Mouse (Mus musculus): ENCODE results near the gene Gm4869. TPM values are rescaled to one million over a fixed set of nuclear protein-coding genes. Genes with fewer than 3 reads are reported as not detected.
"Not testable (repeated sequence)": the region's sequence is repeated elsewhere in the genome, so short reads cannot be mapped to it uniquely, and the experiment has no call there.

Gene Gm4869
- polyA plus RNA-seq, 1 experiment from 2014 or later = not detected

DNA sequence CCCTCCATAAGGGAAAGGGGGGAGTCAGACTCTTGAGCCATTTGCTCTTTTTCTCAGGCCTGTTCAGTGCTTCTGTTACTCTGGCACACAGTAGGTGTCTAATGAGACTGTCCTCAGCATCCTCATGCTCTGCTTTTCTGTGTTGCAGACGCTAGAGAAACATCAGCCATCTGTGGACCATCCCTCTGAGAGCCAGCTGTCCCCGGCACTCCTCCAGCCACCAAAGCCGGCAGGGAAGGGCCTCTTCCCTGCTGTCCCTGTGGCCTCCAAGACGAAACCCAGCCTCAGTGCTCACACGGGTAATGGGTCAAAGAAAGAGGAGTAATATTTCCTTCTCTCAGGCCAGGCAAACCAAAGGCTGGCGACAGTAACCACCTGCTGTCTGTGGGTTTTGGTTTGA is 45.7 kb downstream of the Gm4869 start:
- 57% methylated on average over 6 of the region's 6 CpGs for WGBS
- H3K4me1 ChIP-seq (replicated peaks) = no peaks in the 10 kb centered on the region
- no peak for ATAC-seq (ENCODE audit: low read depth)
- no peak overlapping the region for H3K9ac ChIP-seq
- 0 out of 2 replicates have a peak, but pooled peaks cover 2% of the 10 kb centered on the region for H3K27me3 ChIP-seq
- H3K36me3 ChIP-seq = no peaks in the 10 kb centered on the region
- no peak overlapping the region for H3K27ac ChIP-seq (replicated peaks)
- no peaks in the 10 kb centered on the region for H3K9me3 ChIP-seq
- no peak overlapping the region for H3K4me3 ChIP-seq
- H3K4me2 ChIP-seq = no peak overlapping the region

DNA sequence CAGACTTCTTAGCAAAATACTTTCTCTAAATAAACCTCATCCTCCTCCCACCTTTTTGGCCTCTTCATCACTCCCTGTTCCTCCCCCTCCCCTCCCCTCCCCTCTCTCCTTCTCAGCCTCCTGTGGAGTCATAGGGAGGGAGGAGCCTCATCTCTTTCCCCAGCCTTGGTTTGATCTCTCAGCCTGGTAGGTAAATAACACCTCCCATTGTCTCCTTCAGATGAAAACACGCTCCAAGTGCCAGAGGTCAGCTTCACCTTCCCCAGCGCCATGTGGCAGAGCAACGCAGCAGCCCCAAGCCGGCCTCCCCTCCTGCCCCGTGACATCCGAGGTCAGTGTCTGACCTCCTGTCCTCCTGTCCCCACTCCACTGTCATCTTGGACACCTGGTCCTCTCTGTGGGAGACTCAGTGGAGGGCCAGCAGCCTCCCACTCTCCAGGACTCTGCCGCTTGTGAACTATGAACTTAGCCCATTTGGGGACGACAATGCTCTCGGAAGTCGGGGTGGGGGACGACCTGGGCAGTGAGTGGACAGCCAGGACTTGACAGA is 47.3 kb downstream of the Gm4869 start:
- Histone ChIP-seq H3K4me3 (no peak overlapping the region), H3K9me3 (no peaks in the 10 kb centered on the region), H3K4me2 (no peak overlapping the region), H3K4me1 (replicated peaks) (no peaks in the 10 kb centered on the region), H3K36me3 (no peaks in the 10 kb centered on the region), H3K27ac (replicated peaks) (no peak overlapping the region), H3K27me3 (0 out of 2 replicates have a peak, but pooled peaks cover 2% of the 10 kb centered on the region), H3K9ac (no peak overlapping the region)
- 27% methylated on average over 11 of the region's 11 CpGs for WGBS
- ATAC-seq (ENCODE audit: low read depth) = no peak

- no peaks in the 10 kb centered on the region for H3K9me3 ChIP-seq
- peaks cover 9% of the 10 kb centered on the region for H3K4me1 ChIP-seq (replicated peaks)
- no peak overlapping the region for H3K9ac ChIP-seq
- no peaks in the 10 kb centered on the region for H3K36me3 ChIP-seq
- ATAC-seq (ENCODE audit: low read depth) = no peak
- peaks cover 2% of the 10 kb centered on the region for H3K27me3 ChIP-seq
- no peak overlapping the region for H3K4me2 ChIP-seq
- H3K27ac ChIP-seq (replicated peaks) = no peak overlapping the region
- WGBS = 80% methylated on average over 6 of the region's 6 CpGs
- H3K4me3 ChIP-seq = no peak overlapping the region
Observed at GRCm38 (mm10) chr5:140498176-140498575, 52.7 kb downstream of the Gm4869 start.

- Histone ChIP-seq H3K9ac (no peak overlapping the region), H3K36me3 (no peaks in the 10 kb centered on the region), H3K27me3 (peaks cover 6% of the 10 kb centered on the region), H3K4me2 (no peak overlapping the region), H3K9me3 (no peaks in the 10 kb centered on the region), H3K4me3 (no peak overlapping the region), H3K4me1 (replicated peaks) (peaks cover 21% of the 10 kb centered on the region), H3K27ac (replicated peaks) (no peak overlapping the region)
- 94% methylated on average over 6 of the region's 6 CpGs for WGBS
- ATAC-seq (ENCODE audit: low read depth) = no peak
Observed at GRCm38 (mm10) chr5:140500736-140501135, 55.3 kb downstream of the Gm4869 start.

DNA sequence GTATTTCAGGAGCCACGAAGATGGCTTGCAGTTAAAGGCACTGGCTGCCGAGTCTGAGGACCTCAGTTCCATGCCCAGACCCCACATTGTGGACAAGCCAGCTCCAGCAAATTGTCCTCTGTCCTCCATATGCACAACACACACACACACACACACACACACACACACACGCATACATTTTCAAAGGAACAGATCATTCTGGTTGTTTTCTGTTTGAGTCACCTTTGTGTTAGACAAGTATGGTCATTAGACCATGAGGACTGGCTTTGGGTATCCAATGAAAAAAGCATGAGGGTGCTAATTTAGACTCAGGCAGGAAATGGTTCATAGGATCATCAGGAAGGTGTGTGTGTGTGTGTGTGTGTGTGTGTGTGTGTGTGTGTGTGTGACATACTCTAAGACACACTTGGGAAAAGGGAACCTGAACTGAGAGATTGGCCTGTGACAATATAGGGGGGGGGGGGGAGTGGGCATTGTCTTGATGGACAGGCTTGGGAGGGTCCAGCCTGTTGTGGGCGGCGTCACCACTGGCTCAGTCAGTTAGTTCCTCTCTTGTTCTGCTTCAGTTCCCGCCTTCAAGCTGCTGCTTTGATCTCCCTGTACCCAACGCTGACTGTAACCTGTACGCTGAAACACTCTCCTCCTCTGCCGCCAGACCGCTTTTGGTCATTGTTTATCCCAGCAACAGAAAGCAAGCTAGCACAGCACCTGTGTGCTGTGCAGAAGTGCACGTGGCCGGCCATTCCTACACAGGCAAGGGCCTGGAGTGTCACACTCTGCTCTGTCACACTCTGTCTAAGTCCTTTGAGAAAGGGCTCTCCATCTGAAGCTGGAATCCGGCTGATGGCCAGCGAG is 56.8 kb downstream of the Gm4869 start:
- Histone ChIP-seq H3K36me3 (no peaks in the 10 kb centered on the region), H3K9ac (peak overlapping the region; percentile 50; the same call in 1 of the 2 replicates), H3K4me1 (replicated peaks) (peaks cover 36% of the 10 kb centered on the region), H3K27ac (replicated peaks) (no peak overlapping the region; the same call in 1 of the 2 replicates), H3K27me3 (peaks cover 6% of the 10 kb centered on the region), H3K4me2 (peak overlapping the region; percentile 45), H3K9me3 (no peaks in the 10 kb centered on the region), H3K4me3 (0 out of 2 replicates have a peak overlapping the region, but pooled peaks have one; percentile 6)
- ATAC-seq (ENCODE audit: low read depth) = no peak
- 21% methylated on average over 14 of the region's 14 CpGs for WGBS

DNA sequence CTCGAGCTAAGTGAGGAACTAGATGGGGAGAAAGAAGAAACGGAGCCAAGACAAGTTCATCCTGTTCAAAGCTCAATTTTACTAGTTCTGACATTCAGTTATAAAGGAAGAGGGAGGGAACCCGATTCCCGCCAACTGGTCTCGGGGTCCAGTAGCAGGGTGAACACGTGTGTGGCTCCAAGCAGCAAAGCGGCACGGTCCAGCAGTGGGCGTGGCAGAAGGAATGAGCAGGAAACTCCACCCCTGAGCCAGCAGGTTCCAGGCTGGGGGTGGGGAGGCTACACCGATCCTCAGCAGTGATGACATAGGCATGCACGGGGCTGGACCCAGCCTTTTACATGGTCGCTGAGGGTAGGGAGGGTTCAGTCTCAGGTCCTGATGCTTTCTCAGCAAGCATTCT is 57.5 kb downstream of the Gm4869 start:
- H3K27ac ChIP-seq (replicated peaks); H3K9me3 ChIP-seq; ATAC-seq (ENCODE audit: low read depth); H3K36me3 ChIP-seq; H3K27me3 ChIP-seq: not testable (repeated sequence)
- H3K4me1 ChIP-seq (replicated peaks) = peaks cover 42% of the 10 kb centered on the region
- H3K4me3 ChIP-seq = 0 out of 2 replicates have a peak overlapping the region, but pooled peaks have one; percentile 6
- peak overlapping the region; percentile 45 for H3K4me2 ChIP-seq
- H3K9ac ChIP-seq = peak overlapping the region; percentile 55
- 1% methylated on average over 12 of the region's 12 CpGs for WGBS

DNA sequence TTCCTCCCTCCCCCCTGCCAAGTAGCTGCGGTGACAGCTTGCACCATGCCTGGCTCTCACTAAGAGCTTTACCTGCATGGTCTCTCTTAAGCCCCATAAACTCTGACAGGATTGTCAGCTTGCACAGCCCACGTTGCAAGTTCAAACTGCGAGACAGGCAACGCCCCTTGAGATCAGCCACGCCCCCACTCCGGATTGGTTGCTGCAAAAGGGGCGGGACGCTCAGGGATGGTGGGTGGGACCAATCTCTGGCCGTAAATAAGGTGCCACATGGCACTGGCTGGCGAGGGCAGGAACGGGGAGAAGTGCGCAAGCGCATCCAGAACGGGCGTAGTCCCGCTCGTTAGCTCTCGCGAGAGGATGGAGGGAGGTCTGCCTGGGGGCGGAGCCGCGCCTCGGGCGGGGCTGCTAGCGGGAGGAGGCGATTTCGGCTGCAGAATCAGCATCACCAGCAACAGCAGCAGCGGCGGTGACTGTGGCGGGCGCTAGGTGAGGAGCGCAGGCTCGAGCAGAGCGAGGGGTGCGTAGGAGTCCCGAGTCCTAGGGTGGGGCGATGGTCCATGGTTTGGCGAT is 59.8 kb downstream of the Gm4869 start, which contains the start of gene Chst12:
Chst12 (plus strand) TSS at position 343 of the 573 bp plus-strand sequence.
- peak within 1 kb of the TSS; percentile 70 for H3K4me3 ChIP-seq
- H3K27ac ChIP-seq (replicated peaks) = peak within 1 kb of the TSS; percentile 79
- peak; percentile 93 for ATAC-seq (ENCODE audit: low read depth)
- H3K9me3 ChIP-seq = no peaks in the 10 kb centered on the region
- peaks cover 65% of the 10 kb centered on the region for H3K4me1 ChIP-seq (replicated peaks)
- no peaks in the 10 kb centered on the region for H3K36me3 ChIP-seq
- H3K9ac ChIP-seq = peak within 1 kb of the TSS; percentile 79
- whole genome bisulfite sequencing = under 1% methylated on average over 38 of the region's 38 CpGs
- H3K27me3 ChIP-seq = peaks cover 6% of the 10 kb centered on the region
- peak within 1 kb of the TSS; percentile 80 for H3K4me2 ChIP-seq

GRCm38 (mm10) chr5:140506096-140506794 is 60.8 kb downstream of the Gm4869 start:
- 37% methylated on average over 22 of the region's 22 CpGs for WGBS
- peaks cover 73% of the 10 kb centered on the region for H3K4me1 ChIP-seq (replicated peaks)
- H3K36me3 ChIP-seq = no peaks in the 10 kb centered on the region
- peak overlapping the region; percentile 79 for H3K9ac ChIP-seq
- H3K4me3 ChIP-seq = peak overlapping the region; percentile 70
- peak; percentile 33 for ATAC-seq (ENCODE audit: low read depth)
- no peaks in the 10 kb centered on the region for H3K9me3 ChIP-seq
- H3K27ac ChIP-seq (replicated peaks) = peak overlapping the region; percentile 79
- H3K27me3 ChIP-seq = peaks cover 6% of the 10 kb centered on the region
- H3K4me2 ChIP-seq = peak overlapping the region; percentile 80

DNA sequence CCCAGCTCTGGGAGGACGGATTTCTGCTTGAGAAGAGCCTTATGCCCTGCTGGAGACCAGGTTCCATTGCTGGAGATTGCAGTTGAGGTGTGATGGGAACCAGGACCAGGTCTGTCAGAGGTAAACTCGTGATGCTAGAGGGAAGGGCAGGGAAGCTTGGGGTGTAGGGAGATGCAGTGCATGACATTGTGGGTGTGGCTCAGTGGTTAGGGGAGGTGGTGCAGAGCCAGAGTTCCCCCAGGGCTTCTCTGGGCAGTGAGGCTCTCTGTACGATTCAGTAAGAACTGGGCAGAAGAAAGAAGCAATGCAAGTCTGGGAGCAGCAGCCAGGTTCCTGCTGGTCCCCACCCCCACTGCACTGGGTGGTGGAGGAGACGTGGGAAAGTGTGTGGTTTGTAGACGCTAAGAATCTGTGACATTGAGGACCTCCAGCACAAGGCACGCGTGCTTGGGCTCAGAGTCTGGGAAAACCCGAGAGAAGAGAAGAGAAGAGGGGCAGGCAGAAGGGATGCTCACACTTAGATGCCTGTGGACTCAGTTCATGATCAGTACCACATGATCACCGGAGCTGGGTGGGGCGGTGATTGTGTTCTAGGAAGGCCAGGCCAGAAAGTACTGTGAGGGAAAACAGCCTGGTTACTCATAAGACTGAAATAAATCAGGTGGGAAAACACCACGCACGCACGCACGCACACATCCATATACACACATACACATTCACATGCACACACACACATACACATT is 62.2 kb downstream of the Gm4869 start:
- WGBS = 85% methylated on average over 14 of the region's 14 CpGs
- Histone ChIP-seq H3K9ac (peak overlapping the region; percentile 79; the same call in 1 of the 2 replicates), H3K4me2 (peak overlapping the region; percentile 80), H3K27ac (replicated peaks) (no peak overlapping the region), H3K27me3 (peaks cover 6% of the 10 kb centered on the region), H3K9me3 (no peaks in the 10 kb centered on the region), H3K4me3 (no peak overlapping the region), H3K36me3 (no peaks in the 10 kb centered on the region), H3K4me1 (replicated peaks) (peaks cover 73% of the 10 kb centered on the region)
- ATAC-seq (ENCODE audit: low read depth) = no peak

- Histone ChIP-seq H3K27me3 (no peaks in the 10 kb centered on the region), H3K9ac (peak overlapping the region; percentile 31; the same call in 1 of the 2 replicates), H3K36me3 (no peaks in the 10 kb centered on the region), H3K9me3 (no peaks in the 10 kb centered on the region), H3K27ac (replicated peaks) (peak overlapping the region; percentile 23; the same call in 1 of the 2 replicates), H3K4me3 (no peak overlapping the region), H3K4me2 (no peak overlapping the region), H3K4me1 (replicated peaks) (peaks cover 64% of the 10 kb centered on the region)
- WGBS = 45% methylated on average over 8 of the region's 8 CpGs
- ATAC-seq (ENCODE audit: low read depth) = no peak
Observed at GRCm38 (mm10) chr5:140508686-140509085, 63.2 kb downstream of the Gm4869 start.

GRCm38 (mm10) chr5:140509204-140509603 is 63.8 kb downstream of the Gm4869 start:
- WGBS = 50% methylated on average over 9 of the region's 9 CpGs
- H3K27ac ChIP-seq (replicated peaks) = no peak overlapping the region
- no peak overlapping the region for H3K4me2 ChIP-seq
- no peak overlapping the region for H3K4me3 ChIP-seq
- H3K36me3 ChIP-seq = no peaks in the 10 kb centered on the region
- H3K9ac ChIP-seq = no peak overlapping the region; the same call in 1 of the 2 replicates
- no peaks in the 10 kb centered on the region for H3K9me3 ChIP-seq
- peaks cover 68% of the 10 kb centered on the region for H3K4me1 ChIP-seq (replicated peaks)
- no peak for ATAC-seq (ENCODE audit: low read depth)
- H3K27me3 ChIP-seq = no peaks in the 10 kb centered on the region

All from neural tube, embryonic 13.5 days (tissue).